Mouse (Mus musculus) MEL (cell line): ENCODE measurements around the gene Chp1. TPM values are rescaled to one million over a fixed set of nuclear protein-coding genes. Genes with fewer than 3 reads are reported as not detected.

Experiments
- CHD2 ChIP-seq: IDR thresholded peaks from 2 replicates; pipeline ENCODE4 v1.6.1; 2011; ENCODE audit warnings: low read length, improper control_type of control experiment
- ETS1 ChIP-seq: IDR thresholded peaks from 2 replicates; pipeline ENCODE4 v1.6.1; 2012; ENCODE audit warnings: low read depth, mild to moderate bottlenecking, inconsistent platforms, low read length, improper control_type of control experiment, moderate library complexity
- polyA plus RNA-seq, 2 experiments: library from polyadenylated mRNA; stranded (reverse) in 1 of 2; unstranded in 1 of 2; fragments of >175 nt in 1 of 2; fragments of >200 nt in 1 of 2; gene quantifications; 2 replicates each; pipeline versions ENCODE4 v1.2.1 to v1.2.4; 2012; ENCODE audit warnings: low replicate concordance in 2 of 2, low read depth in 1 of 2; ENCODE audit not compliant: insufficient read length in 2 of 2, insufficient read depth in 1 of 2, missing spikeins in 1 of 2
- total RNA-seq: library from RNA; depleted of rRNA; stranded (reverse); fragments of 300-350 nt; gene quantifications from 2 replicates; pipeline ENCODE4 v1.2.3, GENCODE M21; 2012; rRNA removed

Chp1 gene
- total and polyA plus RNA-seq, 3 experiments = 32.5 to 74.8 TPM; not detected in 1

GRCm38 (mm10) chr2:119621302-119621701 lies 73.8 kb downstream of the Chp1 start (continued):
- TF ChIP-seq ETS1 (0 out of 2 replicates have a peak, but pooled peaks have one; percentile 29), CHD2 (no peak)

Other genes starting within 250 kb of the Chp1 start
- 0.16 TPM in 1 of 2 replicates, not detected in the other for gene Dll4, start 221.9 kb upstream of the Chp1 start, total RNA-seq
- under 1 TPM in 1 of 2 experiments, not detected in 1; 0.18 TPM for gene Dll4, start 221.9 kb upstream of the Chp1 start, polyA plus RNA-seq
- 3.6 and 33.0 TPM in 2 replicates for gene Chac1, start 196.5 kb upstream of the Chp1 start, total RNA-seq
- gene Chac1, start 196.5 kb upstream of the Chp1 start, polyA plus RNA-seq = 1 to 10 TPM in 1 of 2 experiments, not detected in 1; 6.4 TPM
- 13.9 and 16.3 TPM in 2 replicates for gene Ino80, start 70.0 kb upstream of the Chp1 start, total RNA-seq
- gene Ino80, start 70.0 kb upstream of the Chp1 start, polyA plus RNA-seq = 10 to 100 TPM; 23.1 to 37.9 TPM
- 0.27 and 0.29 TPM in 2 replicates for gene Exd1, start 70 bp upstream of the Chp1 start, total RNA-seq
- under 1 TPM in 1 of 2 experiments, not detected in 1; 0.88 TPM for gene Exd1, start 70 bp upstream of the Chp1 start, polyA plus RNA-seq
- 17.0 and 25.0 TPM in 2 replicates for gene Nusap1, start 70.6 kb downstream of the Chp1 start, total RNA-seq
- 10 to 100 TPM in 1 of 2 experiments, not detected in 1; 28.2 TPM for gene Nusap1, start 70.6 kb downstream of the Chp1 start, polyA plus RNA-seq
- gene Oip5, start 70.8 kb downstream of the Chp1 start, total RNA-seq = 18.1 and 26.4 TPM in 2 replicates
- gene Oip5, start 70.8 kb downstream of the Chp1 start, polyA plus RNA-seq = 10 to 100 TPM in 1 of 2 experiments, not detected in 1; 29.6 TPM
- 25.3 and 25.8 TPM in 2 replicates for gene Ndufaf1, start 115.1 kb downstream of the Chp1 start, total RNA-seq
- 10 to 100 TPM in 1 of 2 experiments, not detected in 1; 18.0 TPM for gene Ndufaf1, start 115.1 kb downstream of the Chp1 start, polyA plus RNA-seq
- 10.6 and 12.8 TPM in 2 replicates for gene Rtf1, start 127.4 kb downstream of the Chp1 start, total RNA-seq
- gene Rtf1, start 127.4 kb downstream of the Chp1 start, polyA plus RNA-seq = 10 to 100 TPM in 1 of 2 experiments, not detected in 1; 46.0 TPM
- gene Itpka, start 194.6 kb downstream of the Chp1 start, total RNA-seq = 1.8 and 2.1 TPM in 2 replicates
- gene Itpka, start 194.6 kb downstream of the Chp1 start, polyA plus RNA-seq = 1 to 10 TPM in 1 of 2 experiments, not detected in 1; 3.1 TPM
- gene Ltk, start 212.7 kb downstream of the Chp1 start, total RNA-seq = 0.23 and 0.33 TPM in 2 replicates
- gene Ltk, start 212.7 kb downstream of the Chp1 start, polyA plus RNA-seq = 1 to 10 TPM in 1 of 2 experiments, not detected in 1; 2.5 TPM
- gene Rpap1, start 239.8 kb downstream of the Chp1 start, total RNA-seq = 12.9 and 13.6 TPM in 2 replicates
- 10 to 100 TPM in 1 of 2 experiments, not detected in 1; 26.8 TPM for gene Rpap1, start 239.8 kb downstream of the Chp1 start, polyA plus RNA-seq